Mouse (Mus musculus) adrenal gland, postnatal 10 days (tissue): ENCODE results near the gene Pik3ip1. TPM values are rescaled to one million over a fixed set of nuclear protein-coding genes. Genes with fewer than 3 reads are reported as not detected.

Source experiments
- DNase-seq: peaks from one replicate; pipeline ENCODE4 v3.0.0; 2021; ENCODE audit warnings: mixed read lengths
- total RNA-seq, 2 experiments: library from RNA; stranded (reverse); gene quantifications; 2 replicates each; pipeline ENCODE4 v1.2.3; 2021

Gene Pik3ip1
- total RNA-seq, 2 experiments from 2014 or later, result 13.3 to 17.8 TPM

- DNase-seq, result no peak
Measured at GRCm38 (mm10) chr11:3336602-3337001, 6.4 kb downstream of the Pik3ip1 start.

- DNase-seq, result peak; percentile 59
Measured at GRCm38 (mm10) chr11:3337173-3337955, 7.2 kb downstream of the Pik3ip1 start.

- DNase-seq, result no peak
Measured at GRCm38 (mm10) chr11:3337961-3338360, 7.8 kb downstream of the Pik3ip1 start.

- no peak for DNase-seq
Measured at GRCm38 (mm10) chr11:3341476-3341875, 11.3 kb downstream of the Pik3ip1 start.

- DNase-seq, result no peak
Measured at GRCm38 (mm10) chr11:3344916-3345315, 14.7 kb downstream of the Pik3ip1 start.

- no peak for DNase-seq
Measured at GRCm38 (mm10) chr11:3346351-3346750, 16.1 kb downstream of the Pik3ip1 start.

GRCm38 (mm10) chr11:3347091-3347834 is 17.1 kb downstream of the Pik3ip1 start:
- peak; percentile 94 for DNase-seq

GRCm38 (mm10) chr11:3347835-3348195 is 17.6 kb downstream of the Pik3ip1 start:
- no peak for DNase-seq

- DNase-seq, result no peak
Measured at GRCm38 (mm10) chr11:3348576-3349342, 18.6 kb downstream of the Pik3ip1 start.

- DNase-seq, result no peak
Measured at GRCm38 (mm10) chr11:3349343-3349695, 19.1 kb downstream of the Pik3ip1 start.

- no peak for DNase-seq
Measured at GRCm38 (mm10) chr11:3352131-3352530, 21.9 kb downstream of the Pik3ip1 start.

GRCm38 (mm10) chr11:3352990-3353585 is 22.9 kb downstream of the Pik3ip1 start:
- no peak for DNase-seq

GRCm38 (mm10) chr11:3362854-3363253 is 32.7 kb downstream of the Pik3ip1 start:
- DNase-seq, result no peak

- DNase-seq, result no peak
Measured at GRCm38 (mm10) chr11:3366411-3366810, 36.2 kb downstream of the Pik3ip1 start.

- DNase-seq, result no peak
Measured at GRCm38 (mm10) chr11:3368983-3369382, 38.8 kb downstream of the Pik3ip1 start.

- no peak for DNase-seq
Measured at GRCm38 (mm10) chr11:3369449-3369848, 39.2 kb downstream of the Pik3ip1 start.

- DNase-seq, result no peak
Measured at GRCm38 (mm10) chr11:3370162-3370561, 40.0 kb downstream of the Pik3ip1 start.

- DNase-seq, result peak; percentile 89
Measured at GRCm38 (mm10) chr11:3370928-3371598, 40.9 kb downstream of the Pik3ip1 start.

- no peak for DNase-seq
Measured at GRCm38 (mm10) chr11:3371599-3372295, 41.5 kb downstream of the Pik3ip1 start.

- DNase-seq, result peak; percentile 27
Measured at GRCm38 (mm10) chr11:3373591-3374292, 43.5 kb downstream of the Pik3ip1 start.

- no peak for DNase-seq
Measured at GRCm38 (mm10) chr11:3374293-3374645, 44.1 kb downstream of the Pik3ip1 start.
